Mouse (Mus musculus) forebrain, embryonic 14.5 days (tissue): ENCODE results near the gene Gpc6. TPM values are rescaled to one million over a fixed set of nuclear protein-coding genes. Genes with fewer than 3 reads are reported as not detected.

Source experiments
- ATAC-seq: fragments of 200-750 bp; cut with Nextera tagmentation; 2 replicates; pipeline ENCODE4 v1.8.0; 2017; ENCODE audit warnings: mild to moderate bottlenecking, moderate library complexity
- DNase-seq: peaks from one replicate; pipeline ENCODE4 v3.0.0-alpha.2; 2015; ENCODE audit warnings: low spot score
- H3K27ac ChIP-seq: fragments of 300-500 bp; sonication (generic); 2 replicates; pipeline ENCODE4 v1.5.1; 2014; ENCODE audit warnings: low read depth, mild to moderate bottlenecking, control low read depth, low read length, moderate library complexity
- H3K27me3 ChIP-seq: fragments of 300-500 bp; sonication (generic); replicated peaks from 2 replicates; pipeline ENCODE4 v1.6.1; 2014; ENCODE audit warnings: low read length, control low read depth, mixed read lengths; ENCODE audit not compliant: control insufficient read depth, insufficient read depth
- H3K36me3 ChIP-seq: fragments of 300-500 bp; sonication (generic); 2 replicates; pipeline ENCODE4 v1.6.1; 2014; ENCODE audit warnings: low read length, control low read depth; ENCODE audit not compliant: control insufficient read depth, insufficient read depth
- H3K4me1 ChIP-seq: fragments of 300-500 bp; sonication (generic); 2 replicates; pipeline ENCODE4 v1.6.1; 2014; ENCODE audit warnings: antibody characterized with exemption, low read length, control low read depth; ENCODE audit not compliant: control insufficient read depth, insufficient read depth
- H3K4me2 ChIP-seq: fragments of 300-500 bp; sonication (generic); 2 replicates; pipeline ENCODE4 v1.6.1; 2014; ENCODE audit warnings: mild to moderate bottlenecking, control low read depth, low read length
- H3K4me3 ChIP-seq: fragments of 300-500 bp; sonication (generic); 2 replicates; pipeline ENCODE4 v1.5.1; 2014; ENCODE audit warnings: low read depth, low read length, control low read depth
- H3K9ac ChIP-seq: fragments of 300-500 bp; sonication (generic); 2 replicates; pipeline ENCODE4 v1.6.1; 2014; ENCODE audit warnings: mild to moderate bottlenecking, low read length, control low read depth, moderate library complexity
- H3K9me3 ChIP-seq: fragments of 300-500 bp; sonication (generic); replicated peaks from 2 replicates; pipeline ENCODE4 v1.6.1; 2016; ENCODE audit warnings: low read length, control low read depth, mixed read lengths; ENCODE audit not compliant: control insufficient read depth
- WGBS: fragments of 180-500 bp; shearing (Covaris S2); extraction: QIAGEN DNeasy Blood & Tissue Kit; methylation state at CpG from one replicate; pipeline ENCODE4 v1.1.7; 2014; 5-methylcytosine and 5-hydroxymethylcytosine counted together
- polyA plus RNA-seq: library from polyadenylated mRNA; unstranded; fragments of >200 nt; fragmentation: Nextera tagmentation; extraction: Ambion mirVana; gene quantifications from 2 replicates; pipeline ENCODE4 v1.2.1, GENCODE M21; 2014

Gpc6 gene
- polyA plus RNA-seq, 1 experiment from 2014 or later: 9.0 TPM

DNA sequence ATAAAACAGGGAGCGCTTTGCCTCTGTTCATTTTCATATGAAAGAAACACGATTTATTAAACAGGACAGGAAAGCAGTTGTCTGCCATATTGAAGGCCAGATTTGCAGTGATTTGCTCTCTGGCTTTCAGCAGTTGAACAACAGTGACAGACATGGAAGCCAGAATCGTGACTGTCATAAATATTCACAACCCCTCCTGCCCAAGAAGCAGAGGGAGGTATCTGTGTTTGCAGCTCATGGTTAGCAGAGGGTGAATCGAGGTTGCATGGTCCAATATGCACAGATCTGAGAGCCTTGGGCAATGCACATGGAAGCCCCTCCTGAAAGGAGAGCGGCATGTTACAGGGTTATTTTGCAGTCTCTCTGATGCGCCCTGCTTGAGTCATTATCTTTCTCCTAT, 730.3 kb downstream of the Gpc6 start:
- ATAC-seq (peak; percentile 70; the same call in 1 of the 2 replicates), DNase-seq (peak; percentile 60)
- WGBS: 75% methylated on average over 6 of the region's 6 CpGs
- no peaks in the 10 kb centered on the region for H3K27me3 ChIP-seq
- no peak overlapping the region for H3K4me2 ChIP-seq
- H3K4me3 ChIP-seq: no peak overlapping the region
- peak overlapping the region; percentile 22; the same call in 1 of the 2 replicates for H3K27ac ChIP-seq
- no peaks in the 10 kb centered on the region for H3K4me1 ChIP-seq
- no peak overlapping the region for H3K9ac ChIP-seq
- H3K9me3 ChIP-seq: no peaks in the 10 kb centered on the region
- no peaks in the 10 kb centered on the region for H3K36me3 ChIP-seq

DNA sequence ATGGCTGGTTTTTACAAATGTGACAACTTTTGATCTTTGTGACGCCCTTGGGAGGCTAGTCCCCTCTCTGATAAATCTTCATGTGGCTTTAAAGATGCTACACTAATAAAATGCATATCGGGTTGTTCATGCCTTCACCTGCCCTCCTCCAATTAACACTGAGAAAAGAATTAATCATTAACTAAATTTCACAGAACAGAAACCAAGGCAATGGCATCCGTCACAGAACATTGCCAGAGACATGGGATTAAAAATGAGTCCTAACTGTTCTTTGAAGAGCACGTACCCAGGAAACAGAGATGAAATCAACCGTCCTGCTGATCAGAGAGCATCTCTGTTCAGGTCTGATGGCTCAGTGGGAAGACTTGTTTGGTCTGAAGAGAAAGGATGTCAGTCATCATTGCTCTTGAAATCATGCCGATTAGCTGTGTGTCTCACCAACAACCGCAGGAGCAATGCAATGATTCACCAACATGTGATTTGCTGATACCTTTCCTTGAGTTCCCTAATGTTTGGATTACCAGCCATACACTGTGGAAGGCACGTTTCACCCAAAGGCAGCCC, 734.2 kb downstream of the Gpc6 start:
- H3K9ac ChIP-seq: no peak overlapping the region
- no peak for ATAC-seq
- H3K4me3 ChIP-seq: no peak overlapping the region
- 86% methylated on average over 8 of the region's 8 CpGs for WGBS
- no peaks in the 10 kb centered on the region for H3K4me1 ChIP-seq
- DNase-seq: no peak
- H3K27me3 ChIP-seq: no peaks in the 10 kb centered on the region
- no peak overlapping the region for H3K27ac ChIP-seq
- no peaks in the 10 kb centered on the region for H3K9me3 ChIP-seq
- H3K36me3 ChIP-seq: no peaks in the 10 kb centered on the region
- H3K4me2 ChIP-seq: no peak overlapping the region

DNA sequence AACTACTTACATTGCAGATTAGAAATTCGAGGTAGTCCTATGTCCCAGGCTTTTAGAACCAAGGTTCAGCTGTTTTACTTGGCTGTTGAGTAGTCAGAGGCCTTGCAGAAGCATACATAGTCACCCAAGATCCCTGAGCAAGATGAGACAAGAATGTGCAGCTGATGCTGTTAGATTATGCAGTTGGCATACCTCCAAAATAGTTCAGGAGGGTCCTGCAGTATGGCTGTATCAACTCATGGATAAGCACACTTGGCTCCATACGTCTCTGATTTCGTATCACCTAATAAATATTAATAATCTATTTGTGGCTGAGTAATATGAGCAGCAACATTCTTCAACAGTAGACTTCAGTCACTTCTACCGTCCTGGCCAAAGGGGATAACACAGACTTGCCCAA, 737.1 kb downstream of the Gpc6 start:
- WGBS: 83% methylated on average over 4 of the region's 4 CpGs
- DNase-seq: no peak
- no peak overlapping the region for H3K9ac ChIP-seq
- no peaks in the 10 kb centered on the region for H3K27me3 ChIP-seq
- H3K4me3 ChIP-seq: no peak overlapping the region
- no peak for ATAC-seq
- no peak overlapping the region for H3K4me2 ChIP-seq
- no peak overlapping the region for H3K27ac ChIP-seq
- no peaks in the 10 kb centered on the region for H3K36me3 ChIP-seq
- H3K4me1 ChIP-seq: no peaks in the 10 kb centered on the region
- H3K9me3 ChIP-seq: no peaks in the 10 kb centered on the region

DNA sequence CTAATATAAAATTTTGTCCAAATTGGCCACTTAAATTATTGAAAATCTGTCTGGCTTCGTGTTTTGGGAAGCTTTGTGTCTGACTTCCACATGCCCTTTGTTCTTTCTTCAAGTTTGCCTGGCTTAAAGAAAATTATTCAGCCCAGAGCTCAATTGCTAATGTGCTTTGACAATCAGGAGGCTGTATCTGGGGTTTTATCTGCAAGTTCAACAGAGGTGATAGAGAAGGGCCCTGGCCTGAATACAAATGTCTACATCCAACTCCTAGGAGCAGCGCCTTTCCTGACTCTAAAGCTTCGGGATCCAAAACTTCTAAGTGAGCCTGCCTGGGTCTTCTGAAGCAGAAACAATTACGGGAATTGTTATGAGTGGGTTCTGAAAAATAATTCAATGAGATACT, 739.7 kb downstream of the Gpc6 start:
- no peak for ATAC-seq
- WGBS: 56% methylated on average over 4 of the region's 4 CpGs
- Histone ChIP-seq H3K4me2 (no peak overlapping the region), H3K36me3 (no peaks in the 10 kb centered on the region), H3K27ac (no peak overlapping the region), H3K9ac (no peak overlapping the region), H3K4me1 (no peaks in the 10 kb centered on the region), H3K9me3 (no peaks in the 10 kb centered on the region), H3K27me3 (no peaks in the 10 kb centered on the region), H3K4me3 (no peak overlapping the region)
- DNase-seq: no peak

DNA sequence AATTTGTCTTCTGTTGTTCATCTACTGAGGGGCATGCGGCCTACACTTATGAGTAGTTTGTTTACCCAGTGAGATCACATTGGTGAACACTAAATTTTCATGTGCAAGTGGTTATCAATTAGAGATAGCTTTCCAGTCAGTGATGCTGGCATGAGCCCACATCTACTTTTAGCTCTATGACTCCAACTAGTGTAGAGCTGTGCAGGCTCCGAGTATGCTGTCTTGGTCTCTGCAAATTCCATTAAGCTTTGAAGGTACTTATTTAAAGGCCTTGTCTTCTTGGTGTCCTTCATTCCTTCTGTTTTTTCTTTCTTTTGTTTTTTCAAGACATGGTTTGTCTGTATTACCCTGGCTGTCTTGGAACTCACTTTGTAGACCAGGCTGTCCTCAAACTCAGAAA, 741.0 kb downstream of the Gpc6 start:
- Histone ChIP-seq H3K4me2 (no peak overlapping the region), H3K4me1 (no peaks in the 10 kb centered on the region), H3K27me3 (no peaks in the 10 kb centered on the region), H3K9ac (no peak overlapping the region), H3K27ac (no peak overlapping the region), H3K36me3 (no peaks in the 10 kb centered on the region), H3K4me3 (no peak overlapping the region), H3K9me3 (no peaks in the 10 kb centered on the region)
- WGBS: 97% methylated on average over 2 of the region's 2 CpGs
- DNase-seq: no peak
- no peak for ATAC-seq

DNA sequence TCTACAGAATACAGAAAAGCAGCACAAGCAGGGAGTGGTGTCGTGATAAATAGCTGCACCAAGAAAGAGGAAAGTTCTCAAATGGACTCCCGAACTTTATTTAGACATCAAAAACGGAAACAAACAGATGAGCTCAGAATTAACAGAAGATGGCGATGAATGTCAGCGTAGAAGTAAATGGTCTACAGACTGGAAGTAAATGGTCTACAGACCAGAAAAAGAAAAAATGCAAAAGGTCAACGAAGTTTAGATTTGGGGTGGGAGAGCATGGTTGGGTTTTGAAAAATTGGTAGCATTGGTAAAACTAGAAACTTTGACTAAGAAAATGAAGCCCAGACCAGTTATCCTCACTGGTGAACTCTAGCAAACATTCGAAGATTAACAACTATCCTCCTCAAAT, 748.4 kb downstream of the Gpc6 start:
- H3K9me3 ChIP-seq: no peaks in the 10 kb centered on the region
- ATAC-seq (no peak), DNase-seq (no peak)
- no peak overlapping the region for H3K9ac ChIP-seq
- no peaks in the 10 kb centered on the region for H3K27me3 ChIP-seq
- H3K36me3 ChIP-seq: no peaks in the 10 kb centered on the region
- H3K4me1 ChIP-seq: no peaks in the 10 kb centered on the region
- no peak overlapping the region for H3K4me3 ChIP-seq
- no peak overlapping the region for H3K4me2 ChIP-seq
- no peak overlapping the region for H3K27ac ChIP-seq
- 95% methylated on average over 7 of the region's 7 CpGs for WGBS

DNA sequence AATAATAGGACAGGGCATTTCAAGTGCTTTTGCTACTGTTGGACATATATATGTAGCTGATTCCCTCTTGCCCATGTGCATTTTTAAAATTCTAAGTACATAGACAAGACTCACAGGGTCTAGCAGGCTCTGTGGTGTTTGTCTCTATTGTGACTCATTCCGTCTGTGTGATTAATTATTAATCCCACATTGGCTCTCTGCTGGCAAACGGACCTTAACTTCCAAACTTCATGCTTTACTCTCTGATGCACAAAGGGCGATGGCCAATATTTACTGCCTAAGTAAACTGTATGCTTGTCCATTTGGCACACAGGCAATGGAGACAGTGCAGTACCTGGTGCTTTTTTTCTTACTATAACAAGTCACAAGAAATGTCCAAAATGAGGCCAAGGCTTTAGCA, 749.4 kb downstream of the Gpc6 start:
- H3K36me3 ChIP-seq: no peaks in the 10 kb centered on the region
- H3K4me1 ChIP-seq: no peaks in the 10 kb centered on the region
- H3K4me2 ChIP-seq: no peak overlapping the region
- no peak for ATAC-seq
- H3K9me3 ChIP-seq: no peaks in the 10 kb centered on the region
- H3K4me3 ChIP-seq: no peak overlapping the region
- DNase-seq: no peak
- WGBS: 86% methylated on average over 3 of the region's 3 CpGs
- no peak overlapping the region for H3K9ac ChIP-seq
- H3K27ac ChIP-seq: no peak overlapping the region
- no peaks in the 10 kb centered on the region for H3K27me3 ChIP-seq

DNA sequence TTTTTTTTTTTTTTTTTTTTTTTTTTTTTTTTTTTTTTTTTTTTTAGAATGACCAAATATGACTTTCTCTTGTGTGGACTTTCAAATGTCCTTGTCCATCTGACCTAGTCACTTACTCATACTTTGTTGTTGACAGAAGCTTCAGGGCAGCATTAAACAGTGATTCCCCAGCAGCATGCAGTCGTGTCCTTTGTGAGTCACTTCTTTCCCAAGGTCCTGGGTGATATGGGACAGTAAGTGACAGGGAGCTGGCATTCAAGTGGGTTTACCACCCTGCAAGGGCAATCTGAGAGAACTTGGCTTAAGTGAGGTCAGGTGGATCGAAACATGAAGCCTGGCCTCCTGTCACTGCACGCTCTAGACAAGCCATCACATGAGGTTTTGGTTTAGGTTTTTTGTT, 754.8 kb downstream of the Gpc6 start:
- H3K27me3 ChIP-seq: no peaks in the 10 kb centered on the region
- H3K9me3 ChIP-seq: no peaks in the 10 kb centered on the region
- H3K36me3 ChIP-seq: no peaks in the 10 kb centered on the region
- peaks cover 15% of the 10 kb centered on the region; the same call in 1 of the 2 replicates for H3K4me1 ChIP-seq
- no peak overlapping the region for H3K27ac ChIP-seq
- WGBS: 90% methylated on average over 3 of the region's 3 CpGs
- H3K9ac ChIP-seq: no peak overlapping the region
- DNase-seq: no peak
- H3K4me3 ChIP-seq: no peak overlapping the region
- H3K4me2 ChIP-seq: no peak overlapping the region
- no peak for ATAC-seq

DNA sequence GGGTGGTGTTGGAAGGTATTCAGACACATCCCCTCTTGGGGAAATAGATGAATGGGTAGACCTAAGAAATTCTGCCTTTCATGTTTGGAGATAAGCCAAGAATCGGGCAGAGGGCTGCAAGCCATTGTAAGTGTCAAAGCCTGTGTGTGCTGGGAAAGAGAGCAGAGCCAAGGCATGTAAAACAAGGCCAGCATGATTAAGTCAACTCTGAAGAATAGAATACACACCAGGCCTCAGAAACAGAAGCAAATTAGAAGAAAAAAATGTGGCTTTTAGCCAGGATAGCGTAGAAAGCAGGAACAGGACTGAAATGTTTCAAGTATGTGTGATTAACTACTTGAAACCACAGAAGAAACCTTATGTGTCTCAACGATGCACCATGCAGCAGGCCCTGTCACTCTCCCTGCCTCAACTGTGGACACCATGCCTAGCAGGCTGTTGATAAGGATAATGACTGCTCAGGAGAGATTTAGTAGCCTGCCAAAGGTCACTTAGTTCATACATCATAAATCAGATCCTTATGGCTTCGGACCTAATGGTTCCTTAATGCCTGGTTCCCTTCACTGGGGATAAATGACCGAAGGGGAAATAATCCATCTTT, 756.3 kb downstream of the Gpc6 start:
- no peak overlapping the region for H3K4me3 ChIP-seq
- ATAC-seq (peak; percentile 89), DNase-seq (peak; percentile 81)
- H3K36me3 ChIP-seq: no peaks in the 10 kb centered on the region
- H3K27ac ChIP-seq: peak overlapping the region; percentile 9; the same call in 1 of the 2 replicates
- no peak overlapping the region for H3K4me2 ChIP-seq
- no peaks in the 10 kb centered on the region for H3K27me3 ChIP-seq
- WGBS: 46% methylated on average over 5 of the region's 5 CpGs
- no peak overlapping the region for H3K9ac ChIP-seq
- H3K9me3 ChIP-seq: no peaks in the 10 kb centered on the region
- peaks cover 15% of the 10 kb centered on the region; the same call in 1 of the 2 replicates for H3K4me1 ChIP-seq
